Mouse (Mus musculus): ENCODE measurements around the gene Gm5286.
"Not testable (repeated sequence)": the region's sequence is repeated elsewhere in the genome, so short reads cannot be mapped to it uniquely, and the experiment has no call there.

Gm5286 gene

GRCm38 (mm10) chr3:94196414-94196813 is at the start of gene Gm5286:
Gene Gm5286, plus strand, starts transcription at chr3:94196714.
- DNase-seq (ENCODE audit: low spot score): not testable (repeated sequence)

- DNase-seq (ENCODE audit: low spot score): not testable (repeated sequence)
These were observed 29.2 kb upstream of the Gm5286 start for GRCm38 (mm10) chr3:94167351-94167750.

GRCm38 (mm10) chr3:94178093-94178492 is 18.4 kb upstream of the Gm5286 start, which contains the start of gene Gm10696:
Gene Gm10696, minus strand, starts transcription at chr3:94178193.
- DNase-seq (ENCODE audit: low spot score): not testable (repeated sequence)
